Mouse (Mus musculus): ENCODE data around the gene Hal.

Gene Hal

GRCm38 (mm10) chr10:93567841-93568566, 79.4 kb downstream of the Hal start:
- no peak for DNase-seq (ENCODE audit: low read depth)

DNA sequence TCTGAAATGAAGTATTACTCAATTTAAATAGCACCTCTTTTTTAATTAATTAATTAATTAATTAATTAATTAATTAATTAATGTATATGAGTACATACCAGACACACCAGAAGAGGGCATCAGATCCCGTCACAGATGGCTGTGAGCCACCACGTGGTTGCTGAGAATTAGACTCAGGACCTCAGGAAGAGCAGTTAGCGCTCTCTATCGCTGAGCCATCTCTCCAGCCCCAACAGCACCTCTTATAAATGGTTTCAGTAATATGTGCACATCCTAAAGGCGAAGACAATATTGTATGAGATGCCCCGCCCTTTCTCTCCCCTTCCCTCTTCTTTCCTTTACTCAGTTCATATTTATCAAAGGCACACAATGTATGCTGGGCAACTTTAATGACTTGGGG, 80.1 kb downstream of the Hal start:
- DNase-seq (ENCODE audit: low read depth): no peak

Data from c-Kit-positive CD71-positive TER-119-negative erythroid progenitor cells, embryonic 14.5 days (primary cell).